Mouse (Mus musculus) lung, embryonic 15.5 days (tissue): ENCODE measurements around the gene Mmp24. TPM values are rescaled to one million over a fixed set of nuclear protein-coding genes. Genes with fewer than 3 reads are reported as not detected.
A peak's percentile ranks its signal among the peaks of the same experiment; 100 is the strongest.

ENCODE experiments used
- ATAC-seq: fragments of 200-750 bp; cut with Nextera tagmentation; 2 replicates; pipeline ENCODE4 v1.8.0; 2017; ENCODE audit warnings: moderate number of reproducible peaks, borderline replicate concordance; ENCODE audit not compliant: low FRiP score, low TSS enrichment; ENCODE audit errors: extremely low read depth
- H3K27ac ChIP-seq: fragments of 300-500 bp; sonication (generic); 2 replicates; pipeline ENCODE4 v1.5.1; 2015; ENCODE audit warnings: moderate library complexity, mild to moderate bottlenecking, inconsistent platforms
- H3K27me3 ChIP-seq: fragments of 300-500 bp; sonication (generic); 2 replicates; pipeline ENCODE4 v1.6.1; 2015; ENCODE audit warnings: inconsistent platforms
- H3K36me3 ChIP-seq: fragments of 300-500 bp; sonication (generic); 2 replicates; pipeline ENCODE4 v1.6.1; 2015; ENCODE audit warnings: inconsistent platforms
- H3K4me1 ChIP-seq: fragments of 300-500 bp; sonication (generic); 2 replicates; pipeline ENCODE4 v1.6.1; 2015; ENCODE audit warnings: inconsistent platforms
- H3K4me2 ChIP-seq: fragments of 300-500 bp; sonication (generic); 2 replicates; pipeline ENCODE4 v1.6.1; 2015; ENCODE audit warnings: inconsistent platforms, mild to moderate bottlenecking, moderate library complexity
- H3K4me3 ChIP-seq: fragments of 300-500 bp; sonication (generic); 2 replicates; pipeline ENCODE4 v1.5.1; 2015; ENCODE audit warnings: mild to moderate bottlenecking, inconsistent platforms
- H3K9ac ChIP-seq: fragments of 300-500 bp; sonication (generic); 2 replicates; pipeline ENCODE4 v1.6.1; 2015; ENCODE audit warnings: inconsistent platforms
- H3K9me3 ChIP-seq: fragments of 300-500 bp; sonication (generic); 2 replicates; pipeline ENCODE4 v1.6.1; 2016; ENCODE audit warnings: inconsistent platforms
- WGBS: fragments of 180-500 bp; shearing (Covaris S2); methylation state at CpG from one replicate; pipeline ENCODE4 v1.1.7; 2015; 5-methylcytosine and 5-hydroxymethylcytosine counted together
- polyA plus RNA-seq: library from polyadenylated mRNA; unstranded; fragments of >200 nt; fragmentation: Nextera tagmentation; extraction: Ambion mirVana; gene quantifications from 2 replicates; pipeline ENCODE4 v1.2.1, GENCODE M21; 2015

Gene Mmp24
- polyA plus RNA-seq, 1 experiment from 2014 or later: 0.09 TPM

- WGBS: 30% methylated on average over 6 of the region's 6 CpGs
- H3K4me2 ChIP-seq: no peak overlapping the region
- ATAC-seq: no peak
- H3K4me3 ChIP-seq: no peak overlapping the region
- no peaks in the 10 kb centered on the region for H3K9me3 ChIP-seq
- no peaks in the 10 kb centered on the region for H3K36me3 ChIP-seq
- H3K4me1 ChIP-seq: no peaks in the 10 kb centered on the region
- no peaks in the 10 kb centered on the region for H3K27me3 ChIP-seq
- H3K9ac ChIP-seq: no peak overlapping the region
- H3K27ac ChIP-seq: no peak overlapping the region
These were observed 30.2 kb downstream of the Mmp24 start for GRCm38 (mm10) chr2:155805231-155805924.

DNA sequence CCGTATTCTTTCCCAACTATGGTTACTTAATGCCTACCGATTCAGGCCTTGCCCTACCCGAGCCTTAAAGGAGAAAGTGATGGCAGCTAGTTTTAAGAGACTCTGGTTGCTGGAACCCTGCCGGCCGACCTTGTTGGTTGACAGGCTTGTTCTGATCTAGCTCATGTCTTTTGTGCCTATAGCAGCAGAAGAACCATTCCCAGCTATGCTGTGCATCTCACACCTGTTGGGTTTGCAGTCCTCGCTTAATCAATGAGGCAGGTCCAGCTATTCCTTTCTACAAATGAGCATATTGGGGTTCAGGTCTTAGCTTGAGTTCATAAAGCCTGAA lies 30.7 kb downstream of the Mmp24 start:
- Histone ChIP-seq H3K9ac (no peak overlapping the region), H3K4me3 (no peak overlapping the region), H3K27me3 (no peaks in the 10 kb centered on the region), H3K9me3 (no peaks in the 10 kb centered on the region), H3K27ac (no peak overlapping the region), H3K4me2 (no peak overlapping the region), H3K4me1 (no peaks in the 10 kb centered on the region), H3K36me3 (no peaks in the 10 kb centered on the region)
- 75% methylated on average over 6 of the region's 6 CpGs for WGBS
- ATAC-seq: no peak

- 45% methylated on average over 5 of the region's 5 CpGs for WGBS
- ATAC-seq: no peak
These were observed 31.4 kb downstream of the Mmp24 start for GRCm38 (mm10) chr2:155806548-155806947.

GRCm38 (mm10) chr2:155807408-155807807 lies 32.3 kb downstream of the Mmp24 start:
- Histone ChIP-seq H3K4me1 (no peaks in the 10 kb centered on the region), H3K9me3 (no peaks in the 10 kb centered on the region), H3K4me2 (no peak overlapping the region), H3K9ac (no peak overlapping the region), H3K4me3 (no peak overlapping the region), H3K27me3 (no peaks in the 10 kb centered on the region), H3K27ac (no peak overlapping the region), H3K36me3 (no peaks in the 10 kb centered on the region)
- 44% methylated on average over 4 of the region's 4 CpGs for WGBS
- no peak for ATAC-seq

More at GRCm38 (mm10) chr2:155806548-155806947, 31.4 kb downstream of the Mmp24 start:
- Histone ChIP-seq H3K4me2 (no peak overlapping the region), H3K4me1 (no peaks in the 10 kb centered on the region), H3K9ac (no peak overlapping the region), H3K36me3 (no peaks in the 10 kb centered on the region), H3K9me3 (no peaks in the 10 kb centered on the region), H3K4me3 (no peak overlapping the region), H3K27me3 (no peaks in the 10 kb centered on the region), H3K27ac (no peak overlapping the region)

GRCm38 (mm10) chr2:155809620-155810019 lies 34.5 kb downstream of the Mmp24 start:
- Histone ChIP-seq H3K9me3 (no peaks in the 10 kb centered on the region), H3K9ac (no peak overlapping the region), H3K4me3 (no peak overlapping the region), H3K27ac (no peak overlapping the region), H3K27me3 (no peaks in the 10 kb centered on the region), H3K4me1 (no peaks in the 10 kb centered on the region), H3K4me2 (no peak overlapping the region), H3K36me3 (no peaks in the 10 kb centered on the region)
- 70% methylated on average over 4 of the region's 4 CpGs for WGBS
- no peak for ATAC-seq

GRCm38 (mm10) chr2:155811821-155812396 lies 36.8 kb downstream of the Mmp24 start:
- Histone ChIP-seq H3K4me2 (no peak overlapping the region), H3K27ac (no peak overlapping the region), H3K4me3 (no peak overlapping the region), H3K27me3 (no peaks in the 10 kb centered on the region), H3K4me1 (no peaks in the 10 kb centered on the region), H3K9ac (no peak overlapping the region), H3K9me3 (no peaks in the 10 kb centered on the region), H3K36me3 (no peaks in the 10 kb centered on the region)
- 38% methylated on average over 16 of the region's 16 CpGs for WGBS
- no peak for ATAC-seq

DNA sequence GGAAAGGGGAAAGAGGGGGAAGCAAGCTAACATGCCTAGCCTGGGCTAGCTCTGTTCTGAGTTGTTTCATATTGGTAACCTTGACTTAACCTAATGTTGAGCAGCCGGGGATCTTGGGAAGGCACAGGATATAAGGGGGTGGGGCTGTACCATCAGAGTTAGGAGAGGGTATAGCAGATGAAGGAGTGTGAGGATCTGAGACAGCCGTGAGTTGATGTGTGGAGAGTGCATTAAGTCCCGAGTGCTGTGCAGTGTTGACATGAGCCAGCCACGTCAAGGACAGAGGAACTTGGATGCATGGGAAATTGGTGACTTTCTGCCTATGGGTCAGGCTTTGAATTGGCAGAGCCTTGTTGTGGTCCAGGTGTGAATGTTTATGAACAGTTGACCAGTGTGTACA lies 37.5 kb downstream of the Mmp24 start:
- H3K27ac ChIP-seq: no peak overlapping the region
- 59% methylated on average over 4 of the region's 4 CpGs for WGBS
- H3K4me2 ChIP-seq: no peak overlapping the region
- no peaks in the 10 kb centered on the region for H3K36me3 ChIP-seq
- ATAC-seq: no peak
- no peak overlapping the region for H3K4me3 ChIP-seq
- no peaks in the 10 kb centered on the region for H3K27me3 ChIP-seq
- no peaks in the 10 kb centered on the region for H3K9me3 ChIP-seq
- H3K4me1 ChIP-seq: peaks cover under 1% of the 10 kb centered on the region
- H3K9ac ChIP-seq: no peak overlapping the region

- ATAC-seq: no peak
- WGBS: 26% methylated on average over 5 of the region's 5 CpGs
- no peaks in the 10 kb centered on the region for H3K27me3 ChIP-seq
These were observed 39.7 kb downstream of the Mmp24 start for GRCm38 (mm10) chr2:155814829-155815228.

GRCm38 (mm10) chr2:155816179-155816578 lies 41.0 kb downstream of the Mmp24 start:
- WGBS: 95% methylated on average over 1 of the region's 1 CpGs
- peaks cover 14% of the 10 kb centered on the region for H3K36me3 ChIP-seq
- ATAC-seq: no peak

More at GRCm38 (mm10) chr2:155814829-155815228, 39.7 kb downstream of the Mmp24 start:
- Histone ChIP-seq H3K27ac (no peak overlapping the region), H3K4me1 (peaks cover 15% of the 10 kb centered on the region), H3K9ac (no peak overlapping the region), H3K4me3 (no peak overlapping the region), H3K9me3 (no peaks in the 10 kb centered on the region), H3K36me3 (0 out of 2 replicates have a peak, but pooled peaks cover 2% of the 10 kb centered on the region), H3K4me2 (no peak overlapping the region)

GRCm38 (mm10) chr2:155817301-155818245 lies 42.4 kb downstream of the Mmp24 start:
- H3K4me3 ChIP-seq: peak overlapping the region; percentile 84; the same call in 1 of the 2 replicates
- H3K27ac ChIP-seq: no peak overlapping the region
- no peak overlapping the region for H3K9ac ChIP-seq
- peaks cover 26% of the 10 kb centered on the region for H3K36me3 ChIP-seq
- no peaks in the 10 kb centered on the region for H3K9me3 ChIP-seq
- H3K4me2 ChIP-seq: peak overlapping the region; percentile 86
- no peak for ATAC-seq
- no peaks in the 10 kb centered on the region for H3K27me3 ChIP-seq
- peaks cover 15% of the 10 kb centered on the region for H3K4me1 ChIP-seq
- 68% methylated on average over 10 of the region's 10 CpGs for WGBS

More at GRCm38 (mm10) chr2:155816179-155816578, 41.0 kb downstream of the Mmp24 start:
- Histone ChIP-seq H3K4me3 (no peak overlapping the region), H3K4me1 (peaks cover 15% of the 10 kb centered on the region), H3K9ac (no peak overlapping the region), H3K27ac (no peak overlapping the region), H3K9me3 (no peaks in the 10 kb centered on the region), H3K4me2 (no peak overlapping the region), H3K27me3 (no peaks in the 10 kb centered on the region)

DNA sequence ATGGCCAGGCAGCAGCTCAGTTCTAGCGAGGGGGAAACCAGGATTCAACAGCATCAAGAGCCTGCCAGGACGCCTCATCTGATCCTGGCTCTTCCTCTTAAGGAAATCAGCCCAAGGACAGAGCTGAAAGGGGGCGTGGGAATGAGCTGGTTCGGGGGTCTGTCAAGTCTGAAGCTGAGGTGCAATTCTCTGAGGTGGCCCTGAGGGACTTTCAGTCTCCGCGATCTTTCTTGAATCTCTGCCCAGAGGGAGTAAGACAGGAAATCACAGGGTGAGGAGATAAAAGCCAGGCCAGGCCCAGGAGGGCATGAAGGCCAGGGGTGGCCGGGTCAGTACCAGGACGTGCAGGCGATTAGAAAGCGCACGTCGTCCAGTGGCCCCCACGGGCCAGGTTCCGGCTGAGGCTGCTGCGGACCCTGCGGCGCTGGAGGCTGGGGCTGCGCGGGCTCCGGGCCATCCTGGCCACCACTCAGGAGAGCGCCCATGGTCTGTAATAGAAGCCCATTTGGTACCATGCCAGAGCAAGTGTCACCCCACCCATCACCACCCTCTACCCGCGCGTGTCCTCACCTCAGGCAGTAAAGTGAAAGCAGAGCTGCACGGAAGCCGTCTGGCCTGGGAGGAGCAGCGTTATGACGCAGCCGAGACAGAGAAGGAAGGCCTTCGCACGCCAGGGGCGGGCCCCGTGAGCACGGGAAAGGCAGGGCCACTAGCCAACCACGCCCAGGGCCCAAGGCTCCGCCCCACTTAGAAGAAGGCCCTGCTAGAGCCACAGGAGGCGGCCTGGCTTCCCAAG lies 43.7 kb downstream of the Mmp24 start:
- Histone ChIP-seq H3K4me2 (peak overlapping the region; percentile 86), H3K27me3 (no peaks in the 10 kb centered on the region), H3K4me3 (peak overlapping the region; percentile 84), H3K9ac (peak overlapping the region; percentile 75), H3K4me1 (peaks cover 15% of the 10 kb centered on the region), H3K27ac (peak overlapping the region; percentile 81), H3K9me3 (no peaks in the 10 kb centered on the region), H3K36me3 (peaks cover 37% of the 10 kb centered on the region)
- under 1% methylated on average over 37 of the region's 37 CpGs for WGBS
- peak; percentile 96 for ATAC-seq

DNA sequence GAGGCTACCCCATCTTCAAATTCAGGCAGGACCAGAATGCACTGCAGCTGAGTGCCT lies 44.1 kb downstream of the Mmp24 start, which contains the start of gene BC029722:
TSS of gene BC029722 (minus strand) at position 35 of the 57 bp plus-strand sequence.
- peak within 1 kb of the TSS; percentile 75 for H3K9ac ChIP-seq
- ATAC-seq: no peak
- H3K27me3 ChIP-seq: no peaks in the 10 kb centered on the region
- H3K4me3 ChIP-seq: peak within 1 kb of the TSS; percentile 84
- H3K36me3 ChIP-seq: peaks cover 40% of the 10 kb centered on the region
- peak within 1 kb of the TSS; percentile 86 for H3K4me2 ChIP-seq
- peak within 1 kb of the TSS; percentile 81 for H3K27ac ChIP-seq
- H3K9me3 ChIP-seq: no peaks in the 10 kb centered on the region
- H3K4me1 ChIP-seq: peaks cover 15% of the 10 kb centered on the region
